Mouse (Mus musculus) induced T-regulatory cell, adult 2 months (primary cell): Measurements from ENCODE around the gene Caly.
A peak's percentile ranks its signal among the peaks of the same experiment; 100 is the strongest.

Experiments
- DNase-seq: peaks from one replicate; pipeline ENCODE4 v3.0.0-alpha.2; 2012; ENCODE audit warnings: low read depth

Gene Caly

DNA sequence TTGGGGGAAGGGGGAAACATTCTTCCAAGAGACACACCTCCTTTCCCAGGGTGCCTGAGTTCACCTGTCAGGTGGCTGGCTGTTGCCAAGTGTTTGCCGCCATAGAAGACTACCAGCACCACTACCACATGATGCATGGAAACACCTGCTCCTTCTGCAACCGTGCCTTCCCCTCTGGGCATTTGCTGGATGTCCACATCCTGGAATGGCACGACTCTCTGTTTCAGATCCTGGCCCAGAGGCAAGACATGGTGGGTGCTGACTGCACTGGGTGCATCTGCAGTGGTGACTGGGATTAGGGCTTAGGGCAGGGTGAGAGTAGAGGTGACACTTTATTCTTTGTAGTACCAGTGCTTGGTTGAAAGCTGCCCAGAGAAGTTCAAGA, 45.2 kb downstream of the Caly start:
- no peak for DNase-seq

DNA sequence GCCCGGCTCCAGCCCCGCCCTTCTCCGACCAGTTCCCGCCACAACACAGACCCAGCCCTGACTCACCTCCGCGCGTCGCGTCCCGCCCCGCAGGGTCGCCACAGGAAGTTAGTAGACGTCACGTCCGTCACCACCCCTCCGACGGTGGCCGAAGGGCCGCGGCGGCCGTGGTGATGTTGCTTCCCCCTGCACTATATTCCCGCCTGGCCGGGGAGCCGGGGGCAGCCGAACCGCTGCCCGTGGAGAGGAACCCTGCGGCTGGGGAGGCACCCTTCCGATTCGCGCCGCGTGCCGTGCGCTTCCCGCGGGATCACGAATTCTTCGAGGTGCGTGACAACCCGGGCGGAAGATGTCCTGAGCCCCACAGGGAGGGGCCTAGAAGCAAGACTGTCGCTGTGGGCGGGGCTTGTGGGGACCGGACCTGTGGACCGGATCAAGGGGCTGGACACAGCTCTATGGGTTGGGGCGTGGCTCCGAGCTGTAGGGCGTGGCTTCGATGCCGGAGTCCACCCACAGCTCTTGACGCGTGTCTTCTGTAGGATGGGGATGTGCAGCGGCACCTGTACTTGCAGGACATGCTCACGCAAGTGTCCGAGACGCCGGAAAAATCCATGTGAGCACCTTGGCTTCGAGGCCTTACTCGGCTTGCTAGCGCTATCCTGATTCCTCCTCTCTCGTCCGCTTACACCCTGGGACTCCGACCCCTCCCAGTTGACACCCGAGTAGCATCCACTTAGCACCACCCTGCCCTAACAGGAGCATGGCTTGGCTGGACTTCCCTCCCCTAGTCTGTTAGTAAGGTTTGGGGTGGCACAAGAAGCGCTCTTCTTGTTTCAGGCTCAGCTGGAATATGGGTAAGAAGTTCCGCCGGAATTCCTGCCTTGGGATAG, 45.8 kb downstream of the Caly start, which contains the start of the genes Zfp511 and Tubgcp2:
Gene Zfp511 (plus strand): TSS at position 111 of the 890 bp plus-strand sequence.
Gene Tubgcp2 (minus strand): TSS at position 389 of the 890 bp plus-strand sequence.
- peak; percentile 94 for DNase-seq

DNA sequence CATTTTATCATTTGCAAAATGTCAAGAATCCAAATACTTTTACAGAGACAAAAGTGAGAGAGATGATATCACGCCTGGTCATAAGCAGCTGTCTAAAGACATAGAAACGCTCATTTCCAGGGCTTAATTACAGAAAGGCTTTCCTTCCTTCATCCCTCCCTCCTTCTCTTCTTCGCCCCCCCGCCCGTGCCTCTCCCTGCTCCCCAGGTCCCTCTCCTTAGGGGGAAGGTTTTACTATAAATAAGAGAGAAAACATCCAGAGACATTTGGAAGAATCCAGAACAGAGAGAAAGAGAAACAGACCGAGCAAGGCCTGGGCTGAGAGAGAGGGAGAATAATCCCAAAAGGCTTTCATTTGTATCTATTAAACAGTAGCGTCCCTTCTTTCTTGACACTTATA, 46.9 kb downstream of the Caly start:
- DNase-seq = no peak

- DNase-seq = no peak
These were observed 49.0 kb downstream of the Caly start for GRCm38 (mm10) chr7:140033386-140033785.

DNA sequence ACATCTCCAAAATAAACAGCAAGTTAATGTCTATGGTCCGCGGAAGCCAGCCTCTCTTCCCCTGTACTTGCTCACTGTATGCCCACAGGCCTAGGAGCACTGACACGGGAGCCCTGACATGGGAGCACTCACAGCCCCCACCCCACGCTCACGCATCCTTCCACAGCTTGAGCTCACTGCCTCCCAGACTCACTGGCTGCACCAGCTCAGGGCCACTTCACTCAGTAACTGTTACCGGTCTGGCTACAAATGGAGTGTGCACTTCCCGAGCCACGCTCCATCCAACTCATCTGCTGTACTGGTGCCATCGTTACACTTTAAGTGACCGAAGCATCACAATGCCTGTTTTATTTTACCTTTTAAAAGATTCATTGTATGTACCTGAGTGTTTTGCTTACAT, 50.0 kb downstream of the Caly start:
- no peak for DNase-seq

DNA sequence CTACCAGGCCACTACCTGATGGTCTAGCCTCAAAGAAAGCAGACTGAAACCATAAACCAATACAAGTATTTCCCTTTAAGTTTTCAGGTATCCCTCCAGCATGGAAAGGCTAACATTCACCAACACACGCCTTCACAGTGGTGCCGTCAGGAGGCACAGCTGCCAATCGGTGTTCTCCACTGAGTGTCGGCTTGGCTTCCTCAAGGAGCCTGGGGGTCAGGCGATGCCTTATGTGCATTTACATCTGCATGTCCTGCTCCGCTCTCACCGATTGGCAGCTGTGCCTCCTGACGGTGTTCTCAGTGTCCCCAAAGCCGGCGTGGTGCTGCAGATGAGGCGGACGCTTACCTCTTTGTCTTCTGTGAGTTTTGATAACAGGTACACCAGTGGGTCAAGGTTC, 50.6 kb downstream of the Caly start:
- DNase-seq = no peak
